In genomic region chr19:44922521-44922920, GRCm38 (mm10) we compare ENCODE assay signal across 25 mouse cellular contexts.
"Had no signal": no experiment of that assay in that cellular context is flagged by ENCODE, and none has a peak within 500 bp of the region (broad histone marks: within the 10 kb centered on the region; RNA-seq: fewer than 3 reads in every experiment).

No protein-coding gene starts in this region.

- ATAC-seq: hindbrain, embryonic 16.5 days; inflammation-experienced regulatory T-cells, adult 6 months; intestine, postnatal 0 days had no signal

- H3K27ac ChIP-seq: gastrocnemius, adult 2 months; heart, adult 2 months; hindbrain, embryonic 10.5 days; hindbrain, embryonic 12.5 days; hindbrain, embryonic 14.5 days; layer of hippocampus, adult 2 months; left cerebral cortex, adult 2 months; limb, embryonic 10.5 days; limb, embryonic 12.5 days; liver, embryonic 13.5 days had no signal

- H3K4me3 ChIP-seq: gastrocnemius, adult 2 months; heart, adult 2 months; heart, embryonic 12.5 days; hindbrain, embryonic 10.5 days; hindbrain, embryonic 12.5 days; layer of hippocampus, adult 2 months; left cerebral cortex, adult 2 months; limb, embryonic 10.5 days; limb, embryonic 12.5 days; liver, embryonic 13.5 days had no signal

- H3K36me3 ChIP-seq: heart, embryonic 12.5 days; hindbrain, embryonic 10.5 days; hindbrain, embryonic 12.5 days; limb, embryonic 10.5 days; limb, embryonic 12.5 days; liver, embryonic 13.5 days had no signal

- H3K4me1 ChIP-seq: hindbrain, embryonic 10.5 days; hindbrain, embryonic 12.5 days had no signal

- H3K9me3 ChIP-seq: heart, embryonic 12.5 days; hindbrain, embryonic 10.5 days; hindbrain, embryonic 12.5 days; limb, embryonic 10.5 days; limb, embryonic 12.5 days; liver, embryonic 13.5 days had no signal

- DNase-seq: gastrocnemius, adult 2 months; gastrocnemius, postnatal 10 days; gastrocnemius, postnatal 25 days; heart, adult 2 months; heart, postnatal 14 days; heart, postnatal 36 days; kidney, adult 18-20 months; kidney, adult 8-10 months; kidney, postnatal 10 days; kidney, postnatal 25 days; kidney, postnatal 4 days; liver; liver, embryonic 13.5 days had no signal

- H3K27me3 ChIP-seq: heart, embryonic 12.5 days; hindbrain, embryonic 12.5 days; limb, embryonic 12.5 days; liver, embryonic 13.5 days had no signal

- H3K9ac ChIP-seq: heart, embryonic 12.5 days; hindbrain, embryonic 12.5 days; hindbrain, embryonic 14.5 days; limb, embryonic 12.5 days; liver, embryonic 13.5 days had no signal

- H3K4me2 ChIP-seq: heart, embryonic 12.5 days; hindbrain, embryonic 12.5 days; hindbrain, embryonic 14.5 days; limb, embryonic 12.5 days; liver, embryonic 11.5 days; liver, embryonic 13.5 days had no signal
